Mouse (Mus musculus) megakaryocyte progenitor cell, adult 5-6 weeks (primary cell): ENCODE measurements at regions not wholly inside any gene's neighbourhood (a gene's known extent, or its start where the extent isn't known, plus 50 kb on each side); places are given as distances from the start of the nearest gene placed in this dataset.

Source experiments
- ATAC-seq: replicated peaks from 2 replicates; pipeline ENCODE4 v1.8.0; 2016; ENCODE audit warnings: mild to moderate bottlenecking, moderate TSS enrichment, inconsistent platforms; ENCODE audit not compliant: poor library complexity

GRCm38 (mm10) chr6:147686927-147687326 is 211.3 kb downstream of the Ccdc91 start:
- no peak for ATAC-seq

- peak; percentile 75 for ATAC-seq
These were observed 222.6 kb downstream of the Ccdc91 start for GRCm38 (mm10) chr6:147698255-147698654.

GRCm38 (mm10) chr6:147699449-147699848 is 223.8 kb downstream of the Ccdc91 start:
- ATAC-seq, result no peak

- ATAC-seq, result 0 out of 2 replicates have a peak, but pooled peaks have one; percentile 29
These were observed 225.0 kb downstream of the Ccdc91 start for GRCm38 (mm10) chr6:147700629-147701028.

GRCm38 (mm10) chr6:147701956-147702355 is 226.3 kb downstream of the Ccdc91 start:
- ATAC-seq, result no peak

GRCm38 (mm10) chr6:147704297-147704696 is 228.7 kb downstream of the Ccdc91 start:
- peak; percentile 72 for ATAC-seq

- ATAC-seq, result no peak
These were observed 230.3 kb downstream of the Ccdc91 start for GRCm38 (mm10) chr6:147705936-147706335.

- no peak for ATAC-seq
These were observed 231.1 kb downstream of the Ccdc91 start for GRCm38 (mm10) chr6:147706741-147707140.

GRCm38 (mm10) chr6:147718052-147718712 is 242.6 kb downstream of the Ccdc91 start:
- ATAC-seq, result no peak

- ATAC-seq, result no peak
These were observed 243.3 kb downstream of the Ccdc91 start for GRCm38 (mm10) chr6:147718713-147719490.

- no peak for ATAC-seq
These were observed 243.9 kb downstream of the Ccdc91 start for GRCm38 (mm10) chr6:147719539-147719938.

GRCm38 (mm10) chr6:147723336-147723735 is 247.7 kb downstream of the Ccdc91 start:
- no peak for ATAC-seq

GRCm38 (mm10) chr6:147726987-147727386 is 251.4 kb downstream of the Ccdc91 start:
- no peak for ATAC-seq

GRCm38 (mm10) chr6:147727644-147728533 is 252.3 kb downstream of the Ccdc91 start:
- no peak for ATAC-seq

GRCm38 (mm10) chr6:147729721-147730120 is 254.1 kb downstream of the Ccdc91 start:
- no peak for ATAC-seq

GRCm38 (mm10) chr6:147738621-147739325 is 263.1 kb downstream of the Ccdc91 start:
- ATAC-seq, result no peak

GRCm38 (mm10) chr6:147741446-147741845 is 265.8 kb downstream of the Ccdc91 start:
- no peak for ATAC-seq

GRCm38 (mm10) chr6:147744081-147744480 is 268.5 kb downstream of the Ccdc91 start:
- no peak for ATAC-seq

- ATAC-seq, result no peak
These were observed 270.1 kb downstream of the Ccdc91 start for GRCm38 (mm10) chr6:147745690-147746089.

GRCm38 (mm10) chr6:147747945-147748344 is 272.3 kb downstream of the Ccdc91 start:
- ATAC-seq, result peak; percentile 48; the same call in 1 of the 2 replicates

GRCm38 (mm10) chr6:147752301-147752700 is 276.7 kb downstream of the Ccdc91 start:
- ATAC-seq, result no peak
